Mouse (Mus musculus): ENCODE data around the gene Cpsf3.

DNA sequence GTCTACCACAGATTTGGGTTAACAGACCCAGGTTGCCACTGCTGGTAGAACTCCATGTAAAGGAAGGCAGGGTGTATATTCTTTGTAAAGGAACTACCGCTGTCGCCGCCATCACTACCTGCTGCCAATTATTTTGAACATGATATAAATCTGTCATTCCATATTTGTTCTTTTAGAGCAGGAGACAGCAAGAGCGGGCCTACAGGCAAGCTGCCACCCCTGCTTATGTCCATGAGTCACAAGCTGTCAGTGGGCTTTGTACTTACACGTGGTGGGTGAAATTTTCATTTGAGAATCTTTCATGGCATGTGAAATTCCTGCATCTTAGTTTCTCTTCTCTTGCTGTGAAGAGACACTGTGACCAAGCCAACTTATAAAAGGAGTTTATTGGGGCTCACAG lies 21.9 kb upstream of the Cpsf3 start:
- TF ChIP-seq GATA1 (IDR thresholded peaks at IDR 0.05; ENCODE audit: borderline replicate concordance, low read length) (no peak), FLI1 (IDR thresholded peaks at IDR 0.05; ENCODE audit: low read length) (no peak)

All from megakaryocyte, embryonic 14.5 days (primary cell).